Mouse (Mus musculus) E14TG2a.4 (cell line): ENCODE results near the gene Lonp2.

Experiments
- CTCF ChIP-seq: conservative IDR thresholded peaks from 2 replicates; pipeline ENCODE4 v1.5.1; 2014; ENCODE audit warnings: low read length
- NANOG ChIP-seq: IDR thresholded peaks from 2 replicates; pipeline ENCODE4 v1.6.1; 2014; ENCODE audit warnings: borderline replicate concordance, low read length, mixed read lengths
- POU5F1 ChIP-seq: IDR thresholded peaks from 2 replicates; pipeline ENCODE4 v1.6.1; 2014; ENCODE audit warnings: low read length, borderline replicate concordance

DNA sequence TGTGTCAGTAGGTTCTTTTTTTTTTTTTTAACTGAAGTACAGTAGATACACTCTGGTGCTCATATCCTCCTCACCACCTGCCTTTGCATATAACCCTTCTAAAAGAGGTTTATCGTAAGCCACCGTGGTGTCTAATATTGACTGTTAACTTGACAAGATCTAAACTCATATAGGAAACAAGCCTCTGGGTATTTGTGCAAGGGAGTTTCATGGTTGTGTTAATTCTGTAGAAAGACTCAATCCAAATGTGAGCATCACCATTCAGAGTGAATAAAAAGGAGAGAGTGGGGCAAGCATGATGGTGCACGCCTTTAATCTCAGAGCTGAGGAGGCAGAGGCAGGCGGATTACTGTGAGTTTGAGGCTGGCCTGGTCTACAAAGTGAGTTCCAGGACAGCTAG is 20.8 kb downstream of the Lonp2 start:
- TF ChIP-seq CTCF (no peak), POU5F1 (no peak), NANOG (no peak)
